Mouse (Mus musculus) liver, postnatal 0 days (tissue): ENCODE data around the gene Hoga1. TPM values are rescaled to one million over a fixed set of nuclear protein-coding genes. Genes with fewer than 3 reads are reported as not detected.
A peak's percentile ranks its signal among the peaks of the same experiment; 100 is the strongest.

ENCODE experiments used
- ATAC-seq: fragments of 200-750 bp; cut with Nextera tagmentation; 2 replicates; pipeline ENCODE4 v1.8.0; 2017; ENCODE audit warnings: mild to moderate bottlenecking, moderate library complexity
- DNase-seq: peaks from one replicate; pipeline ENCODE4 v3.0.0-alpha.2; 2016
- H3K27ac ChIP-seq: fragments of 300-500 bp; sonication (generic); 2 replicates; pipeline ENCODE4 v1.5.1; 2014; ENCODE audit warnings: antibody characterized with exemption, moderate library complexity, mild to moderate bottlenecking, low read depth
- H3K27me3 ChIP-seq: fragments of 300-500 bp; sonication (generic); 2 replicates; pipeline ENCODE4 v1.6.1; 2014; ENCODE audit warnings: low read length, control low read depth, mixed read lengths; ENCODE audit not compliant: insufficient read depth
- H3K36me3 ChIP-seq: fragments of 300-500 bp; sonication (generic); replicated peaks from 2 replicates; pipeline ENCODE4 v1.6.1; 2014; ENCODE audit warnings: mild to moderate bottlenecking, control low read depth, low read length, moderate library complexity, mixed read lengths; ENCODE audit not compliant: insufficient read depth
- H3K4me1 ChIP-seq: fragments of 300-500 bp; sonication (generic); 2 replicates; pipeline ENCODE4 v1.6.1; 2014; ENCODE audit warnings: antibody characterized with exemption, mild to moderate bottlenecking, control low read depth; ENCODE audit not compliant: insufficient read depth
- H3K4me2 ChIP-seq: fragments of 300-500 bp; sonication (generic); 2 replicates; pipeline ENCODE4 v1.6.1; 2014; ENCODE audit warnings: low read depth, mild to moderate bottlenecking, low read length, moderate library complexity, mixed read lengths
- H3K4me3 ChIP-seq: fragments of 300-500 bp; sonication (generic); 2 replicates; pipeline ENCODE4 v1.5.1; 2014; ENCODE audit warnings: low read depth, low read length
- H3K9ac ChIP-seq: fragments of 300-500 bp; sonication (generic); replicated peaks from 2 replicates; pipeline ENCODE4 v1.6.1; 2014; ENCODE audit warnings: mild to moderate bottlenecking, moderate library complexity
- H3K9me3 ChIP-seq: fragments of 300-500 bp; sonication (generic); 2 replicates; pipeline ENCODE4 v1.6.1; 2016; ENCODE audit warnings: mild to moderate bottlenecking, control low read depth, low read length, mixed read lengths
- CTCF ChIP-seq: sonication (generic); IDR thresholded peaks from 2 replicates; pipeline ENCODE4 v1.5.1; 2016; ENCODE audit warnings: antibody characterized with exemption, low read depth
- EP300 ChIP-seq: IDR thresholded peaks from 2 replicates; pipeline ENCODE4 v1.6.1; 2016; ENCODE audit warnings: antibody characterized with exemption, low read depth, mild to moderate bottlenecking
- WGBS: fragments of 180-500 bp; shearing (Covaris S2); extraction: QIAGEN DNeasy Blood & Tissue Kit; methylation state at CpG from one replicate; pipeline ENCODE4 v1.1.7; 2014; ENCODE audit not compliant: insufficient replicate concordance; 5-methylcytosine and 5-hydroxymethylcytosine counted together
- polyA plus RNA-seq: library from polyadenylated mRNA; unstranded; fragments of >200 nt; fragmentation: Nextera tagmentation; extraction: Ambion mirVana; gene quantifications from 2 replicates; pipeline ENCODE4 v1.2.1, GENCODE M21; 2015

Hoga1 gene
- polyA plus RNA-seq, 1 experiment from 2014 or later = 183 TPM

DNA sequence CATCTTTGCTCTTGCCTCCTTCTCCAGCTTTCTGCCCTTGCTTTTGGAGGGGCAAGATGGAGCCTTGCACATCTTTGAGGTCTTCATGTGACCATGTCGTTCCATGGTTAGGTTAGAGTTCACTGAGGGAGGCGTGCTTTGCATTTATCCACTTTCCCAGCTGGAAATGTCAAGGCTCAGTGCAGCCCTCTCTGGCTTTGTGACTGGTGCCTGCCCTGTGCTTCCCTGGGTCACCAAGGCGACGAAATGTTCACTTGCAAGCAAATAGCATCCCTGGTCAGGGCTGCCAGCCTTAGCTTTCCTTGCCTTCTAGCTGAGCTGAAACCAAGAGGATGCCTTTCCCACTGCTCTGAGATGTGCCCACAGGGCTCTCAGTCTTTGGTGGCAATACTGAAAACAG lies 35.0 kb upstream of the Hoga1 start:
- Histone ChIP-seq H3K4me2 (no peak overlapping the region), H3K27me3 (no peaks in the 10 kb centered on the region), H3K4me3 (no peak overlapping the region), H3K36me3 (no peaks in the 10 kb centered on the region), H3K9me3 (no peaks in the 10 kb centered on the region), H3K9ac (no peak overlapping the region), H3K4me1 (peaks cover 23% of the 10 kb centered on the region), H3K27ac (no peak overlapping the region)
- DNase-seq (no peak), ATAC-seq (no peak)
- no peak for TF ChIP-seq EP300
- no peak for TF ChIP-seq CTCF
- WGBS = 61% methylated on average over 4 of the region's 4 CpGs

DNA sequence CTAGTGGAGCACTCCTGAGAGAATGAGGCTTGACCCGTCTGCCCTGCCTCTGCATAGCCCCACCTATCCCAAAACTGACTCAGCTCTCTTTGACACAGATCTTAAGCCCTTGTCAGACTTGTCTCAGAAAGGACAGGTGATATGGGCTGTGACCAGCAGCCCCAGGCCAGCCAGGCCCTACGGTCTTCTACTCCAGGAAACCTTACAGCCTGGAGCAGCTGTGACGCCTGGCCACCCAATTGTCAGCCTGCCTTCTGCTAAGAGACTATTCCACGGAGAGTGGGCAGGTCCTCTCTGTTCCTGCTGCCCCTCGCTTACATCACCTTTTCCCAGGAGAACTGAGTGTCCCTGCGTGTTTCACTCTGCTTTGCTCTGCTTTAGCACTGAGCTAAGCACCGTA lies 34.3 kb upstream of the Hoga1 start:
- TF ChIP-seq CTCF (no peak), EP300 (no peak)
- H3K4me1 ChIP-seq = peaks cover 16% of the 10 kb centered on the region
- no peak overlapping the region for H3K27ac ChIP-seq
- no peak overlapping the region for H3K4me2 ChIP-seq
- no peak overlapping the region for H3K4me3 ChIP-seq
- H3K27me3 ChIP-seq = no peaks in the 10 kb centered on the region
- H3K9ac ChIP-seq = no peak overlapping the region
- no peaks in the 10 kb centered on the region for H3K9me3 ChIP-seq
- no peaks in the 10 kb centered on the region for H3K36me3 ChIP-seq
- DNase-seq (no peak), ATAC-seq (no peak)
- WGBS = 84% methylated on average over 7 of the region's 7 CpGs

DNA sequence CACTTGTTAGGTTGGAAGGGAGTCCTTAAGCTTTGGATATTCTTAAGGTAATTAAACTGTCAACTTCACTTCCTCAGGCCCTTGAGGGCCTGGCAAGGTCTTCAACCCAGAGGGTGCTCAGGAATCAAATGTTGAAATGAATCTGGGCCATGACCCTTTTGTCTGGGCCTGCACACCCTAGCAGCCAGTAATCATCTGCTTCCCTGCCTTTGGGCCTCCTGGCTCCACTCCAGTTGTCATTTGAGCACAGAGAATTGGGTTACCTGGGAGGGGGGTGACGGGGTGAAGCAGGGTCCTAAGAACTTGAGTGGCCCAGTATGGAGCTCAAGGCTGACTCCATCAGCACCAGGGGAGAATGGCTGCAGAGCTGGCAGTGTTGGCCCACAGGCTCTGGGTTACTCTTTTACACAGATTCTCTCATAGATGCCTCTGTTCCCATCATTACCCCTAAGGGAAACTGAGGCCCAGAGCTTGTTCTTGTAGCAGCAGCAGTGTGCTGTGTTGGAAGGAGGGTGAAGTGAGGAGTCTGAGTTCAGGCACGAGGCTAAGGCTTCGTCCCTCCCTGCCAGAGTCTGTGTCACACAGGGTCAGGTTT lies 31.1 kb upstream of the Hoga1 start:
- DNase-seq (no peak), ATAC-seq (no peak)
- Histone ChIP-seq H3K27me3 (no peaks in the 10 kb centered on the region), H3K9ac (no peak overlapping the region), H3K4me2 (no peak overlapping the region), H3K27ac (no peak overlapping the region), H3K9me3 (no peaks in the 10 kb centered on the region), H3K4me3 (no peak overlapping the region), H3K4me1 (peaks cover 17% of the 10 kb centered on the region), H3K36me3 (no peaks in the 10 kb centered on the region)
- TF ChIP-seq CTCF = no peak
- no peak for TF ChIP-seq EP300
- 74% methylated on average over 3 of the region's 3 CpGs for WGBS

DNA sequence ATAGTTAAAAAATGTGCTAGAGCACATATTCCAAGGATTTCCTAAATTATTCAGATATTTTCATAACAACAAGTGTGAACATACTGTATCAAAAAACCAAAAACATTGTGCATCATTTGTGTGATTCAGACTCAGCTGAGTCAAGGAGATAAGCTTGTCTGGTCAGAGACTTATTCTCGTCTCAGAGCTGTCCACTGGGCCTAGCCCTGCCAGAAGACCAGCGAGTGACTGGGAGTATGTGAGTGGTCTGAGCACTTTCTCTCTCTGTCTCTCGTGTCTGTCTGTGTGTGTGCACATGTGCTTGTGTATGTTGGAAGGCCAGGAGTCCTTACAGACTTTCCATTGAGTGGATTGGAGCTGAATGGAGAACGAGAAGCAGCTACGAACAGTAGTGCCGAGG lies 30.4 kb upstream of the Hoga1 start:
- no peak overlapping the region for H3K4me2 ChIP-seq
- H3K4me1 ChIP-seq = peaks cover 22% of the 10 kb centered on the region
- ATAC-seq = no peak
- TF ChIP-seq CTCF (no peak), EP300 (no peak)
- DNase-seq = no peak
- H3K4me3 ChIP-seq = no peak overlapping the region
- WGBS = 73% methylated on average over 6 of the region's 6 CpGs
- no peaks in the 10 kb centered on the region for H3K36me3 ChIP-seq
- H3K27ac ChIP-seq = no peak overlapping the region
- no peaks in the 10 kb centered on the region for H3K27me3 ChIP-seq
- no peak overlapping the region for H3K9ac ChIP-seq
- no peaks in the 10 kb centered on the region for H3K9me3 ChIP-seq

DNA sequence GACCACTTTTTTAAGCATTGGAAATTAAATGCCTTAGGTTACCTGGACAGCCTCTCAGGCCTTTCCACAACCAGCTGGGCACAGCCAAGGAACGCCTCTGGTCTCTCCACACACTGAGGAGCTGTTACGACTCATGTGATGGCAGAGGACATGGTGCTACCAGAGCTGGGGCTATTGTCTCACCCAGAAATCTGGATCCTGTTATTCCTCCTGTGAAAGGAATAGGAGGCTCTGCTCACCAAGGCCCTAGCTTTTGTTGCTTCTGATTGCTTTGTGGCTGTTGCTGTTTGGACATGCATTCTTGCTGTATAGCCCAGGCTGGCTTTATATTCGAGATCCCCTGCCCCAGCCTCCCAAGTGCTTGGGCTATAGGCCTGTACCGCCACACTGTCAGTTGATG lies 29.2 kb upstream of the Hoga1 start:
- H3K9ac ChIP-seq = no peak overlapping the region; the same call in 1 of the 2 replicates
- H3K4me2 ChIP-seq = no peak overlapping the region
- H3K4me1 ChIP-seq = peaks cover 22% of the 10 kb centered on the region
- H3K36me3 ChIP-seq = no peaks in the 10 kb centered on the region
- H3K27ac ChIP-seq = no peak overlapping the region
- DNase-seq (no peak), ATAC-seq (no peak)
- no peak for TF ChIP-seq EP300
- TF ChIP-seq CTCF = no peak
- no peaks in the 10 kb centered on the region for H3K27me3 ChIP-seq
- 75% methylated on average over 4 of the region's 4 CpGs for WGBS
- H3K9me3 ChIP-seq = no peaks in the 10 kb centered on the region
- H3K4me3 ChIP-seq = no peak overlapping the region

DNA sequence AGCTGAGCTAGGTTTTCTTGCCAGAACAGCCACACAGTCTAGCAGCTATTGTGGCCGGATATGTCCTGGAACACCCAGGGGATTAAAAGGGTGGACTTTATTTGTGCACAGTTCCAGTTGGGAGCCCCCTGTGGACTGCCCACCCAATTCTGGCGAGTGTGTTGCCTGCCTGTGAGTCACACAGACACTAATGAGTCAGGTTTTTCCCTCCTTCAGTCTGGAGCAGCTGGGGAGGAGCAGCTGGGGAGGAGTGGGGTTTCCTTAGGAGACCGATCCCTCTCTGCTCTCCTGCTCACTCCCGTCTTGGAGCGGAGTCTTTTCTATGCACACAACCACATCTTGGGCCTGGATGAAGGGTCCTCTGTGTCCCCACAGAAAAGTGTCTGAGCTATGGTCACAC lies 28.6 kb upstream of the Hoga1 start:
- H3K4me1 ChIP-seq = peaks cover 22% of the 10 kb centered on the region
- H3K9ac ChIP-seq = no peak overlapping the region
- no peaks in the 10 kb centered on the region for H3K36me3 ChIP-seq
- ATAC-seq (no peak), DNase-seq (no peak)
- peak overlapping the region; percentile 71 for H3K27ac ChIP-seq
- no peak overlapping the region for H3K4me2 ChIP-seq
- TF ChIP-seq CTCF (no peak), EP300 (no peak)
- H3K27me3 ChIP-seq = no peaks in the 10 kb centered on the region
- 79% methylated on average over 5 of the region's 5 CpGs for WGBS
- H3K9me3 ChIP-seq = no peaks in the 10 kb centered on the region
- H3K4me3 ChIP-seq = no peak overlapping the region
